Mouse (Mus musculus) olfactory bulb, adult 2 months (tissue): ENCODE results near the gene A530064D06Rik. TPM values are rescaled to one million over a fixed set of nuclear protein-coding genes. Genes with fewer than 3 reads are reported as not detected.

Source experiments
- H3K27ac ChIP-seq: fragments of 200-500 bp; 2 replicates; pipeline ENCODE4 v1.5.1; 2012; ENCODE audit warnings: low read depth, low read length; ENCODE audit not compliant: insufficient read depth
- H3K4me1 ChIP-seq: fragments of 200-500 bp; 2 replicates; pipeline ENCODE4 v1.6.1; 2012; ENCODE audit warnings: low read length; ENCODE audit not compliant: control insufficient read depth, insufficient read depth
- H3K4me3 ChIP-seq: fragments of 200-500 bp; 2 replicates; pipeline ENCODE4 v1.5.1; 2012; ENCODE audit warnings: mild to moderate bottlenecking, low read depth, low read length, moderate library complexity; ENCODE audit not compliant: insufficient read depth
- CTCF ChIP-seq: fragments of 200-500 bp; IDR thresholded peaks from 2 replicates; pipeline ENCODE4 v1.5.1; 2012; ENCODE audit warnings: low read depth, mild to moderate bottlenecking, low read length, moderate library complexity; ENCODE audit not compliant: insufficient read depth
- POLR2A ChIP-seq: fragments of 200-500 bp; IDR thresholded peaks from 2 replicates; pipeline ENCODE4 v1.6.1; 2012; ENCODE audit warnings: mild to moderate bottlenecking, low read depth, low read length, moderate library complexity; ENCODE audit not compliant: insufficient read depth
- WGBS: fragments of 180-500 bp; shearing (Covaris S2); methylation state at CpG from one replicate; pipeline ENCODE4 v1.1.7; 2018; 5-methylcytosine and 5-hydroxymethylcytosine counted together
- polyA plus RNA-seq: library from polyadenylated mRNA; stranded (reverse); fragments of >200 nt; gene quantifications from 2 replicates; pipeline ENCODE4 v1.2.4, GENCODE M21; 2012; ENCODE audit warnings: low replicate concordance; ENCODE audit not compliant: missing spikeins, insufficient read depth, insufficient read length

Gene A530064D06Rik
- polyA plus RNA-seq, 1 experiment = not detected

GRCm38 (mm10) chr17:48120456-48120855 is 46.6 kb downstream of the A530064D06Rik start:
- WGBS = 94% methylated on average over 20 of the region's 20 CpGs
- H3K4me3 ChIP-seq = no peak overlapping the region
- TF ChIP-seq POLR2A = no peak
- TF ChIP-seq CTCF = no peak
- no peaks in the 10 kb centered on the region for H3K4me1 ChIP-seq
- H3K27ac ChIP-seq = no peak overlapping the region

GRCm38 (mm10) chr17:48119656-48120055 is 47.4 kb downstream of the A530064D06Rik start:
- TF ChIP-seq CTCF (no peak), POLR2A (no peak)
- 23% methylated on average over 3 of the region's 3 CpGs for WGBS
- Histone ChIP-seq H3K4me3 (no peak overlapping the region), H3K4me1 (no peaks in the 10 kb centered on the region), H3K27ac (no peak overlapping the region)

- TF ChIP-seq CTCF (no peak), POLR2A (no peak)
- H3K4me3 ChIP-seq = no peak overlapping the region
- H3K4me1 ChIP-seq = no peaks in the 10 kb centered on the region
- WGBS = 79% methylated on average over 1 of the region's 1 CpGs
- H3K27ac ChIP-seq = no peak overlapping the region
These were observed 48.5 kb downstream of the A530064D06Rik start for GRCm38 (mm10) chr17:48118570-48118969.

GRCm38 (mm10) chr17:48110547-48111287 is 56.4 kb downstream of the A530064D06Rik start:
- 37% methylated on average over 8 of the region's 8 CpGs for WGBS
- no peak overlapping the region for H3K4me3 ChIP-seq
- no peak overlapping the region for H3K27ac ChIP-seq
- H3K4me1 ChIP-seq = no peaks in the 10 kb centered on the region
- TF ChIP-seq POLR2A = no peak
- no peak for TF ChIP-seq CTCF

GRCm38 (mm10) chr17:48108520-48108919 is 58.6 kb downstream of the A530064D06Rik start:
- Histone ChIP-seq H3K4me1 (no peaks in the 10 kb centered on the region), H3K4me3 (no peak overlapping the region), H3K27ac (no peak overlapping the region)
- WGBS = 89% methylated on average over 3 of the region's 3 CpGs
- TF ChIP-seq POLR2A (no peak), CTCF (no peak)

GRCm38 (mm10) chr17:48107862-48108261 is 59.2 kb downstream of the A530064D06Rik start:
- H3K4me1 ChIP-seq = no peaks in the 10 kb centered on the region
- TF ChIP-seq CTCF (no peak), POLR2A (no peak)
- 82% methylated on average over 6 of the region's 6 CpGs for WGBS
- H3K27ac ChIP-seq = no peak overlapping the region
- no peak overlapping the region for H3K4me3 ChIP-seq

- 66% methylated on average over 4 of the region's 4 CpGs for WGBS
- H3K4me1 ChIP-seq = no peaks in the 10 kb centered on the region
These were observed 59.7 kb downstream of the A530064D06Rik start for GRCm38 (mm10) chr17:48107333-48107732.

GRCm38 (mm10) chr17:48100441-48101417 is 66.3 kb downstream of the A530064D06Rik start:
- WGBS = 13% methylated on average over 21 of the region's 21 CpGs
- TF ChIP-seq CTCF = peak; percentile 99
- no peak for TF ChIP-seq POLR2A
- peak overlapping the region; percentile 9; the same call in 1 of the 2 replicates for H3K4me3 ChIP-seq

More at GRCm38 (mm10) chr17:48107333-48107732, 59.7 kb downstream of the A530064D06Rik start:
- no peak overlapping the region for H3K4me3 ChIP-seq
- no peak overlapping the region for H3K27ac ChIP-seq
- TF ChIP-seq CTCF (no peak), POLR2A (no peak)

More at GRCm38 (mm10) chr17:48100441-48101417, 66.3 kb downstream of the A530064D06Rik start:
- peaks cover 31% of the 10 kb centered on the region for H3K4me1 ChIP-seq
- no peak overlapping the region for H3K27ac ChIP-seq
